Mouse (Mus musculus): Measurements from ENCODE around the gene Ribc2. TPM values are rescaled to one million over a fixed set of nuclear protein-coding genes. Genes with fewer than 3 reads are reported as not detected.

Gene Ribc2
- polyA plus RNA-seq, 1 experiment from 2014 or later, result 0.53 TPM

DNA sequence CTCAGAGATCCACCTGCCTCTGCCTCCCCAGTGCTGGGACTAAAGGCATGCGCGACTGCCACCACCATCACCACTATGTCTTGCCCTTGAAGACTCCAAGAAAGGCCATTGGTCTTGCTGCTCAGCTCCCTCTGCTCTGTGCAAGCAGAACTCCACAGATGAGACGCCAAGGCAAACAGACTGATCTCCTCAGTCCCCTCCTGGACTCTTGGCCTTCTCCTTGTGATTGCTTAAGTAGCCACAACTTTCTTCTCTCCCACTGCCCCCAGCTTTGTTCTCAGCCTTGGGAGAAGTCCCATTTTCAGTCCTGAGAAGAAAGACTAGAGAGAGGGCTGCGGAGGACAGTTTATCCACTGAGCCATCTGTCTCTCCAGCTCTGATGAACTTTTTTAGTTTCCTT is 50.2 kb downstream of the Ribc2 start:
- H3K4me1 ChIP-seq, result peaks cover 13% of the 10 kb centered on the region
- H3K27ac ChIP-seq, result no peak overlapping the region
- 84% methylated on average over 4 of the region's 4 CpGs for WGBS
- no peak overlapping the region for H3K4me2 ChIP-seq
- no peaks in the 10 kb centered on the region for H3K36me3 ChIP-seq
- no peak overlapping the region for H3K4me3 ChIP-seq (replicated peaks)
- H3K9me3 ChIP-seq (replicated peaks), result no peaks in the 10 kb centered on the region
- H3K9ac ChIP-seq, result no peak overlapping the region
- ATAC-seq (replicated peaks; ENCODE audit: low FRiP score), result no peak
- H3K27me3 ChIP-seq, result no peaks in the 10 kb centered on the region

- Histone ChIP-seq H3K4me2 (no peak overlapping the region), H3K9me3 (replicated peaks) (no peaks in the 10 kb centered on the region), H3K4me3 (replicated peaks) (no peak overlapping the region), H3K9ac (no peak overlapping the region), H3K36me3 (no peaks in the 10 kb centered on the region), H3K27me3 (no peaks in the 10 kb centered on the region), H3K4me1 (0 out of 2 replicates have a peak, but pooled peaks cover 2% of the 10 kb centered on the region), H3K27ac (no peak overlapping the region)
- no peak for ATAC-seq (replicated peaks; ENCODE audit: low FRiP score)
- WGBS, result 50% methylated on average over 7 of the region's 7 CpGs
Observed at GRCm38 (mm10) chr15:85186916-85187315, 55.0 kb downstream of the Ribc2 start.

GRCm38 (mm10) chr15:85188167-85188778 is 56.4 kb downstream of the Ribc2 start:
- no peaks in the 10 kb centered on the region for H3K27me3 ChIP-seq
- no peak overlapping the region for H3K4me2 ChIP-seq
- H3K4me3 ChIP-seq (replicated peaks), result no peak overlapping the region
- no peak overlapping the region for H3K9ac ChIP-seq
- H3K4me1 ChIP-seq, result 0 out of 2 replicates have a peak, but pooled peaks cover 2% of the 10 kb centered on the region
- no peak overlapping the region for H3K27ac ChIP-seq
- 49% methylated on average over 8 of the region's 8 CpGs for WGBS
- no peak for ATAC-seq (replicated peaks; ENCODE audit: low FRiP score)
- no peaks in the 10 kb centered on the region for H3K9me3 ChIP-seq (replicated peaks)
- no peaks in the 10 kb centered on the region for H3K36me3 ChIP-seq

Other genes with a start within 250 kb of the Ribc2 start
- gene Gm29666, start 212.0 kb upstream of the Ribc2 start, polyA plus RNA-seq (2015; fragmentation: Nextera tagmentation; extraction: Ambion mirVana), result 0.90 and 1.0 TPM in 2 replicates
- gene Nup50, start 208.7 kb upstream of the Ribc2 start, polyA plus RNA-seq (2015; fragmentation: Nextera tagmentation; extraction: Ambion mirVana), result 41.1 and 42.9 TPM in 2 replicates
- gene 5031439G07Rik, start 143.5 kb upstream of the Ribc2 start, polyA plus RNA-seq (2015; fragmentation: Nextera tagmentation; extraction: Ambion mirVana), result 5.7 and 7.1 TPM in 2 replicates
- 25.0 and 27.2 TPM in 2 replicates for gene Upk3a, start 114.9 kb upstream of the Ribc2 start, polyA plus RNA-seq (2015; fragmentation: Nextera tagmentation; extraction: Ambion mirVana)
- 20.9 and 23.0 TPM in 2 replicates for gene Fam118a, start 103.1 kb upstream of the Ribc2 start, polyA plus RNA-seq (2015; fragmentation: Nextera tagmentation; extraction: Ambion mirVana)
- gene Smc1b, start 114 bp upstream of the Ribc2 start, polyA plus RNA-seq (2015; fragmentation: Nextera tagmentation; extraction: Ambion mirVana), result 0.21 and 0.22 TPM in 2 replicates
- 170 and 206 TPM in 2 replicates for gene Fbln1, start 73.9 kb downstream of the Ribc2 start, polyA plus RNA-seq (2015; fragmentation: Nextera tagmentation; extraction: Ambion mirVana)
- 266 and 287 TPM in 2 replicates for gene Atxn10, start 204.2 kb downstream of the Ribc2 start, polyA plus RNA-seq (2015; fragmentation: Nextera tagmentation; extraction: Ambion mirVana)